Mouse (Mus musculus) c-Kit-positive CD71-positive TER-119-positive erythroid progenitor cells, embryonic 14.5 days (primary cell): ENCODE data around the gene Insr.
"Not testable (repeated sequence)": the region's sequence is repeated elsewhere in the genome, so short reads cannot be mapped to it uniquely, and the experiment has no call there.

ENCODE experiments used
- DNase-seq: peaks from one replicate; pipeline ENCODE4 v3.0.0-alpha.2; 2013; ENCODE audit warnings: low spot score

The Insr gene

GRCm38 (mm10) chr8:3278934-3279720 is at the start of gene Insr:
Gene Insr (minus strand): TSS chr8:3279617.
- peak; percentile 91 for DNase-seq

GRCm38 (mm10) chr8:3327538-3328245 is 48.3 kb upstream of the Insr start:
- DNase-seq, result no peak

- no peak for DNase-seq
Measured at GRCm38 (mm10) chr8:3327056-3327455, 47.6 kb upstream of the Insr start.

GRCm38 (mm10) chr8:3324253-3324652 is 44.8 kb upstream of the Insr start:
- DNase-seq, result no peak

GRCm38 (mm10) chr8:3319267-3319666 is 39.9 kb upstream of the Insr start:
- DNase-seq, result not testable (repeated sequence)

- DNase-seq, result no peak
Measured at GRCm38 (mm10) chr8:3316585-3316984, 37.2 kb upstream of the Insr start.

GRCm38 (mm10) chr8:3314345-3314744 is 34.9 kb upstream of the Insr start:
- no peak for DNase-seq

- DNase-seq, result no peak
Measured at GRCm38 (mm10) chr8:3313843-3314242, 34.4 kb upstream of the Insr start.

- DNase-seq, result not testable (repeated sequence)
Measured at GRCm38 (mm10) chr8:3313417-3313816, 34.0 kb upstream of the Insr start.

GRCm38 (mm10) chr8:3311482-3311881 is 32.1 kb upstream of the Insr start:
- no peak for DNase-seq

GRCm38 (mm10) chr8:3309636-3310035 is 30.2 kb upstream of the Insr start:
- DNase-seq, result no peak

- DNase-seq, result not testable (repeated sequence)
Measured at GRCm38 (mm10) chr8:3308205-3308800, 28.9 kb upstream of the Insr start.

GRCm38 (mm10) chr8:3302131-3302530 is 22.7 kb upstream of the Insr start:
- no peak for DNase-seq

- DNase-seq, result no peak
Measured at GRCm38 (mm10) chr8:3299322-3299721, 19.9 kb upstream of the Insr start.

- no peak for DNase-seq
Measured at GRCm38 (mm10) chr8:3285824-3286223, 6.4 kb upstream of the Insr start.

GRCm38 (mm10) chr8:3284656-3285055 is 5.2 kb upstream of the Insr start:
- DNase-seq, result no peak

- DNase-seq, result no peak
Measured at GRCm38 (mm10) chr8:3281296-3281695, 1.9 kb upstream of the Insr start.

GRCm38 (mm10) chr8:3280266-3280910 is 971 bp upstream of the Insr start:
- peak; percentile 16 for DNase-seq

- DNase-seq, result no peak
Measured at GRCm38 (mm10) chr8:3279721-3280077, 282 bp upstream of the Insr start.

- DNase-seq, result peak; percentile 9
Measured at GRCm38 (mm10) chr8:3278181-3278820, 1.1 kb downstream of the Insr start.

GRCm38 (mm10) chr8:3277266-3277665 is 2.2 kb downstream of the Insr start:
- no peak for DNase-seq

- DNase-seq, result no peak
Measured at GRCm38 (mm10) chr8:3276009-3276408, 3.4 kb downstream of the Insr start.
